Mouse (Mus musculus) gastrocnemius, adult 2 months (tissue): ENCODE measurements at regions not wholly inside any gene's neighbourhood (a gene's known extent, or its start where the extent isn't known, plus 50 kb on each side); places are given as distances from the start of the nearest gene placed in this dataset.
A peak's percentile ranks its signal among the peaks of the same experiment; 100 is the strongest.

Experiments
- DNase-seq: peaks from one replicate; pipeline ENCODE4 v3.0.0; 2022
- H3K27ac ChIP-seq: fragments of 200-600 bp; 2 replicates; pipeline ENCODE4 v1.8.1; 2022; ENCODE audit warnings: mild to moderate bottlenecking
- H3K4me3 ChIP-seq: fragments of 200-600 bp; 2 replicates; pipeline ENCODE4 v1.8.1; 2022; ENCODE audit warnings: mild to moderate bottlenecking, moderate library complexity
- CTCF ChIP-seq: fragments of 200-600 bp; IDR thresholded peaks from 2 replicates; pipeline ENCODE4 v1.8.1; 2022; ENCODE audit warnings: antibody characterized with exemption, mild to moderate bottlenecking, moderate library complexity
- intact Hi-C: fragments of 180-260 bp; cut with DNase I; formaldehyde crosslinking; loops from one replicate; pipeline ENCODE4 v1.15.1; 2025

DNA sequence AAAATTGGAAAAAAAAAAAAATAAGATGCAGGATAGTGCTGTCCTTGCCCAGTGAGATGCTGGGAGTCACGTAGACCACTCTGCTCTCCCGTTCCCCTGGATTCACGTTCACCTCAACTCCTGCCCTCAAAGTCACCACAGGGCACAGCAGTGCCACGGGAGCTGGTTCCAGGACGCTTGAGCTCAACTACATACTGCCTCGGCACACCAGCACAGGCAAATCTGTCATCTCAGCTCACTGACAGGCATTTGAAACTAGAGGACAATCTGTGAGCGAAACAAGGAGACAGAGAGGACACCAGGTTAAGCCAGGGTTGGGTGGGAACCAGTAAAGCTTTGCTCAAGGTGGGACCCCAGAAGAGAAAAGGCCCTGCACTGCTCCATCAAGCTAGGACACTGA, 132.2 kb downstream of the Zbtb18 start:
- intact Hi-C loops = no loop called here
- no peak for DNase-seq
- Histone ChIP-seq H3K27ac (no peak overlapping the region), H3K4me3 (no peak overlapping the region)
- TF ChIP-seq CTCF = no peak

DNA sequence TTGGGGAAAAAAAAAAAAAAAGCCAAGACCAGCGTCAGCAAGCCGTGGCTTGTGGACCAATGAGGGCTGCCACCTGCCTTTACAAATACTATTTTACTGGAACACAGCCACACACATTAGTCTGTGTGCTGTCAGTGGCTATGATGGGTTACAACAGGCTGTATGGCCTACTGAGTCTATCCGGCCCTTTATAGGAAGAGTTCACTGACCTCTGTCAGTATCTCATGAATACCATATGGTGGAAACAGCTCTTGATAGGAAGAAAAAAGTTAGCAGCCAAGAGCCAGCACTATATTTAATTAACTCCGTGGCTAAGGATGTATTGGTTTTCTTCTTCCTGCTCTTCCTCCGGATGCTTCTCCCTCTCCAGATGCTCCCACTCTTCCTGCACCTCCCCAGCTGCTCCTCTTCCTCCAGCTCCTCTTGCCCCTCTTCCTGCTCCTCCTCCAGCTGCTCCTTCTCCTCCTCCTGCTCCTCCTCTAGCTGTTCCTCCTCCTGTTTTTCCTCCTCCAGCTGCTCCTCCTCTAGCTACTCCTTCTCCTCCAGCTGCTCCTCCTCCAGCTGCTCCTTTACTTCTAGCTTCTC, 142.2 kb downstream of the Zbtb18 start:
- no peak overlapping the region for H3K27ac ChIP-seq
- intact Hi-C loops = no loop called here
- H3K4me3 ChIP-seq = no peak overlapping the region
- DNase-seq = no peak
- no peak for TF ChIP-seq CTCF

DNA sequence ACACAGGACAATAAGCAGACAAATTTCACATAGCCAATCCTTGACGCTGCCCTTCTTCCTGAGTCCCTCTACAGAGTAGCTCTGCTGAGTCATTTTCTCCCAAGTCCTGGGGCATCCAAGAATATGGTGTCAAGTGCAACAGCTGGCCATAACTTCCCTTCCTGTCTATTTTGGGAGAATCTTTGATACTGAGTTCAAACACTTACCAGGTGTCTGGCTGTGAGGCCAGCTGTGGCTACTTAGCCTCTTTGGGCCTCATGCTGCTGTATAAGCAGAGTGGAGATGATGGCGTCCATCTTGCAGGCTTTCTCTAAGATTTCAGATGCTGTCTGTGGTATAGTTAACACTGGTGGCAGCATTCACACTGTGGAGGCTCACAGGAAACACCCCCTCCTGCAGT, 143.2 kb downstream of the Zbtb18 start:
- DNase-seq = no peak
- intact Hi-C loops = no loop called here
- Histone ChIP-seq H3K27ac (no peak overlapping the region), H3K4me3 (no peak overlapping the region)
- no peak for TF ChIP-seq CTCF

DNA sequence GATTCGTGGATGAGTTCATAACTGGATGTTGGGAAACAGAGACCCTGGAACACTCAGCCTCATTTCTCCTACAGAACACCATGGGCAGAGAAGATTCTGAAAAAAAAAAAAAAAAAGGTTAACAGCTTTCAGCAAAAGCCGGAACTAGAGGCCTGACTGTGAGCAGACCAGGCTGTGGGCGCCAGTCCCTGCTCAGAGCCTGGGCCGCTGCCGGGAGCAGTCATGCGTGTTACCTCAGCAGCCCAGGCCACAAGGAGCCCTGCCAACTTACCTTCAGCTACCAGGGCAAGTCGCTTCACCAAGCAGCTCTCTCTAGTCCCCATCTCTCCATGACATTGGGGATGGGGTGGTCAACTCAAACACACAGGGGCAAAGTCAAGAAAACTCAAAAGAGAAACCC, 140.6 kb upstream of the 1700016C15Rik start:
- Histone ChIP-seq H3K27ac (no peak overlapping the region), H3K4me3 (no peak overlapping the region)
- no peak for TF ChIP-seq CTCF
- intact Hi-C loops = no loop called here
- DNase-seq = no peak

DNA sequence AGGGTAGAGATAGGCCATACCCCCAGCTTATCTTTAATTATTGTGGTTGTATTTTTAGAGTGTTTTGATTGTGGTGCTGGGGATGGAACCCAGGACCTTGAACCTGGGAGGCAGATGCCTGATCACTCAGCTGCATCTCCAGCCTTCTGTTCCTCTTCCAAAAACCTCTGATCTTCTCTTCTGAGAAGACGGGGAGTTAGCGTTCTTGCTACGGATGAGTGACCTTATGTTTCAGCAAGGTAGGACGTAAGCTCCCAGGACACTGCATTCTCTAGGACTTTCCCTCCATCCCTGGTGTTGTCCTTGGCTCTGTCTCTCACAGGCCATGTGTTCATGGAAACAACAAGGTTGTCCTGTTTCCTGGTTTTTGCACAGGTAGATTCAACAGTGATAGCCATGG, 140.0 kb upstream of the 1700016C15Rik start:
- Histone ChIP-seq H3K27ac (no peak overlapping the region), H3K4me3 (no peak overlapping the region)
- intact Hi-C loops = no loop called here
- no peak for DNase-seq
- TF ChIP-seq CTCF = no peak

DNA sequence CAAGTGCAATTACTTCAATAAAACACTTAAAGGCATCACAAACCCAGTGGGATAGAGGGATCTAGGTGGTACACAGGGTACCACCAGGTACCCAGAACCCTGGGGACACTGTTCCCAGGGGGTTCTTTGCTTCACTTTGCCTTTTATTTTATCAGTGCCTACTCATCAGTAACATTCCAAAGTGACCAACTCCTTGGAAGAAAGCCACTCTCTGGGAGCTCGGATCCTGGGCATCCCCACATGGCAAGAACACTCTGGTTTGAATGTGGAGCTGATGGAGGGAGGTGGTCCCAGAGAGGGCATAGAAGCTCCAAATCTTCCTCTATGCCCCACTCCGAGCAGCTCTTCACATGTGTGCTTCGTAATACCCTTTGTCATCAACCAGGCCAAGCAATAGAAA, 137.9 kb upstream of the 1700016C15Rik start:
- TF ChIP-seq CTCF = no peak
- Histone ChIP-seq H3K4me3 (no peak overlapping the region), H3K27ac (no peak overlapping the region)
- DNase-seq = no peak
- intact Hi-C loops = no loop called here

DNA sequence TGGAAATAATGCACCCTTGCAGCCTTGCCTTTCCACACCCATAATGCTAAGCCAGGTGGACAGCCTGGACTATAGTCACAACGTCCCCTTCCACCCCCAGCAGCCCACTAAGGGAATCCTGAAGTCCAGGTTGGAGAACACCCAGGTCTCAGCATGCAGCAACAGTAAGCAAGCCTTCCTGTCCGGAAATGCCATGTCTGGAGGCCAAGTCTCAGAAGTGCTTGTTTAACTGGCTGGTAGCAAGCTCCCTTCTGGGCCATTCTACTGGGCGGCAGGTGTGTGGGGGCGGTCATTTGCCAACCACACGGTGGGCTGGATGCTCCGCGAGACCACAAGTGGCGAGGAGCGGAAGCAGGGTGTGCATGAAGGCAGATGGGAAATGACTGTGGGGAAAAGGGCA, 137.3 kb upstream of the 1700016C15Rik start:
- TF ChIP-seq CTCF = no peak
- Histone ChIP-seq H3K27ac (no peak overlapping the region), H3K4me3 (no peak overlapping the region)
- intact Hi-C loops = no loop called here
- DNase-seq = no peak

DNA sequence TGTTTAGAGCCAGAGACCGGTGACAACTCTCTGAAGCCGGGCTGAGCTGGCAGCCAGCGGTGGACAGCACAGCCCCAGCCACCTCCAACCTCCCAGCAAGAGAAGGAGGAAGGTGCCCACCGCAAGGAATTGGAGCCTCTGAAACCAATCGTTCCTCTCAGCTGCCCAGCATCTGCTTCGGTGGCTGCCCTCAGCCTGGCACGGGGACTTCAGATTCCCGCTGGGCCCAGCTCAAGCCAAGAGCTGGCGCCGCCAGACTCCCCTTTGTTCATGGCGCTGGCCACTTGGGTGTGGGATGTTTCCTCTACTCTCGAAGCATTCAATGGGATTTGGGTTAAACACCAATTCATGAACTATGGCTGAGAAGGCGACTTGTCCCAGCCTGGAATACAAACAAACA, 135.3 kb upstream of the 1700016C15Rik start:
- H3K27ac ChIP-seq = no peak overlapping the region
- intact Hi-C loops = no loop called here
- no peak for DNase-seq
- TF ChIP-seq CTCF = no peak
- H3K4me3 ChIP-seq = no peak overlapping the region

DNA sequence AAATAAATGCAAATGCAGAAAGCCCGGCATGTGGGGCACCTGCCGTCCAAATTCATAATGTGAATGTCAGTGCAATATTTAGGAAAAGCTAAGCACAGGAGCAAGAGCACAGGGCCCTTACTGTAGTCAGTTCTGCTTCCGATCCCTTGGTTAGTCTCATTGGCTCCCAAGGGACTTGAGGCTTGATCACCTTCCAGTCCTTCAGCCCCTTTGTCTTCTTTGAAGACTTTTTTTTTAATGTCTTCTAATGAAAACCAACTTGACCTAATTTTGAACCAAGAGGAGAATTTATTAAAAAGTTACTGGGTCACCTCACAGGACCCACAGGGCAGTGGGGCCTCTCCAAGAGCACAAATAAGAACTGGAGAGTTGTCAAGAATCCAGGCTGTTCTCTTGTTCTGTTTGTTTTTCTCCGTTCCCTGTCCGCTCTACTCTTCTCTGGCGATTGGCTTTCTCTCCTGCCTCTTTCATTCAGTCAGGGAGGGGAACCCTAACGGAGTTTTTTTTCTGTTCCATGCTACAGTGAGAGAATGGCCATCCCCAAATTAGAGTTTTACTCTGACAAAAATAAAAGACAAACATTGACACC, 134.2 kb upstream of the 1700016C15Rik start:
- Histone ChIP-seq H3K27ac (no peak overlapping the region), H3K4me3 (no peak overlapping the region)
- no peak for TF ChIP-seq CTCF
- intact Hi-C loops = no loop called here
- DNase-seq = no peak

DNA sequence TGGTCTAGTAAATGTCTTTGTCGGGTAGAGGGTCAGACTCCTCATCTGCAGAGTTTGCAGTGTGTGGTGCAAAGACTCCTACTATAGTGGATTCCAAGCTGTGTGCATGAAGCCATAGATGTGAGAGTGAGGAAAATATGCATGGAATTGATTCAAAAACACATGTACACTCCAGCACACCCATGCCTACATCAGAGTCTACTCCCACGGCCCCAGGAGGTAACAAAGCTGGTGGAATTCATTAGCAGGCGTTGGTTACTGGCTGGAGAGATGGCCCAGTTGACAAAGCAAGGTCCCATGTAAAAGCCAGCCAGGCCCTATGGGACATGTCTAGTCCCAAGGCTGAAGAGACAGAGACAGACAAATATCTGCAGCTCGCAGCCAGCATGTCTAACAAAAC, 132.6 kb upstream of the 1700016C15Rik start:
- intact Hi-C loops = no loop called here
- no peak overlapping the region for H3K27ac ChIP-seq
- H3K4me3 ChIP-seq = no peak overlapping the region
- TF ChIP-seq CTCF = no peak
- DNase-seq = no peak

DNA sequence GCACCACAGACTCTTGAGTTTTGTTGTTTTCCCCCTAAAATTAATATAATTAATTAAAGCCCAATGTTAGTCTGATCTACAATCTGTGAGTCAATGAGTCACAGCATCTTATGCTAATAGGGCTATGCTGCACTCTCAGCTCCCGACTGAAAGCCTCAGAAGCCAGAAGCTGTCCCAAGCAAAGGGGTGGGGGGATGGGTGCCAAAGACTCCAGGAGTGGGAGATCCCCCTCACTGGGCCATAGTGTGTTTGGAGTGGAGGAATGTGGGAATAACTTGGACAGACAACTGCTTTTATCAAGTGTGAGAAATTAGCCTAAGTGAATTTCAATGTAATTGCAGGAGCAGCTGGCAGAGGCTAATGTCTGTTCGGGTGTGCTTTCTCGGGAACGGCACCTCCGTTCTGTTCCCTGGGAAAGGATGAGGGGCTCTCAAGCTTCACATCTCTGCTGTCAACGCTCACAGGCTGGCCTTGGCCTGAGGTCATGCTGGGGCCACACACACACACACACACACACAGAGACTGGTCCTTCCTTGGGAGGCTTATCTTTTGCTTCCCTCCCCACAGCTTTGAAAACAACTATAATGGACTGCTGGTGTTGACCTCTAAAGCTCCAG, 124.2 kb upstream of the 1700016C15Rik start:
- no peak for DNase-seq
- Histone ChIP-seq H3K27ac (no peak overlapping the region), H3K4me3 (no peak overlapping the region)
- no peak for TF ChIP-seq CTCF
- intact Hi-C loops = no loop called here

DNA sequence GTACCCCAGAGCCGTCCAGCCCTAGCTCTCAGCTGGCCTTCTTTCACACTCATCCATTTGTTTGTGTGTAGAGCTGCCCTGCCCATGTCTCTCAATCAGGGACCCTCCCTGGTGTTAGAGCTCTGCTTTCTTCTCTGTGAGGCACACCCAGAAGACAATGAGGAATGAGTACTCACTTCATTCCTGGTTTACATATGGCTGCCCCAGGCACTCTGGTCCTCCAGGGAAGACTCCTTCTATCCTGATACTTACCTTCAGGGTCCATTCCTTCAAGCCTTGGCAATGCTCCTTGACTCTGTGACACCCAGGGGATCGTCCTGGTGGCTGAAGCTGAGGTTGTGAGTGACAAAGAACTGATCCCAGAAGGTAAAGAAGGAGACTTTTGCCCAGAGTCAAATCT, 122.0 kb upstream of the 1700016C15Rik start:
- TF ChIP-seq CTCF = no peak
- peak overlapping the region; percentile 66; the same call in 1 of the 2 replicates for H3K27ac ChIP-seq
- no peak overlapping the region for H3K4me3 ChIP-seq
- intact Hi-C loops = no loop called here
- DNase-seq = no peak

DNA sequence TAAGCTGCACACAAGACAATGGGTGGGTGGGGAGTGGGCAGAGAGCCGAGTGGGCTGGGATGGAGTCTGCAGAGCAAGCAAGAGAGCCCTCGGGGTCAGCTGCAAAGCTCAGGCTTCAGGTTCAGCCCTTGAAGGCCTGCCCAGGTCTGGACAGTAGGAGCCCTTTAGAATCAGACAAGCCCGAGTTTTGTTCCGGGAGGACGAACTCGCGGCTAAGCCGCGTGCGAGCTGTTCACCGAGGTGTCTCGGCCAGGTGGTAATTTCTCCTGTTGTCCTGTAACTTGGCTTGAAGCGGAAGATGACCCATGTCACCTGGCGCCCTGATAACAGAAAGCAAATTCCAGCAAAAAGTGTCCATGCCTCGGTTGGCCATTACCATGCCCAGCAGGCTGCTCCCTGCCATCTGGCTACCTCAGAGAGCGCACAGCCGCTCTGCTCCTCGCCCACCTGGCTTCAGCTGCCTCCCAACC, 121.0 kb upstream of the 1700016C15Rik start:
- TF ChIP-seq CTCF = no peak
- intact Hi-C loops = no loop called here
- DNase-seq = peak; percentile 42
- no peak overlapping the region for H3K4me3 ChIP-seq
- H3K27ac ChIP-seq = peak overlapping the region; percentile 69

DNA sequence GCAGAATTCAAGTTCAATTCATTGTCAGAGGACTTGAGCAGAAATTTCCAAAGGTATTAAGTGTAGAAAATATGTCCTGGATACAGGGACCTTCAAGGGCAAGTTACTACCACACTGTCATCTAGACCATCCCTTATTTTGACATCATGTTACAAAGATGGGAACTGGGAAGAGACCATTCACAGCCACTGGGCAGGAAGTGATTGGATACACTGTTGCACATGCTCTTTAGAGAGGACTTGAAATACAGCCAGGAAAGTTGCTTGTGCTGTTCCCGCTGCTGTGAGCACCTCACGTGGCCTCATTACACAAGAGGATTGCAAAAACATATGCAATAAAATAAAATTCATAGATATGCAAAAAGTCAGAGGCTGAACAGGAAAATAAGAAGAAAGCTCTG, 120.4 kb upstream of the 1700016C15Rik start:
- DNase-seq = no peak
- peak overlapping the region; percentile 69 for H3K27ac ChIP-seq
- TF ChIP-seq CTCF = no peak
- intact Hi-C loops = no loop called here
- no peak overlapping the region for H3K4me3 ChIP-seq
